Mouse (Mus musculus): ENCODE data around the gene Gfm2. TPM values are rescaled to one million over a fixed set of nuclear protein-coding genes. Genes with fewer than 3 reads are reported as not detected.
"Not testable (repeated sequence)": the region's sequence is repeated elsewhere in the genome, so short reads cannot be mapped to it uniquely, and the experiment has no call there.

Gfm2 gene
- total RNA-seq (2014; fragmentation: Nextera tagmentation) (24.2 and 25.0 TPM in 2 replicates), total RNA-seq (2017) (27.9 and 38.1 TPM in 2 replicates)

DNA sequence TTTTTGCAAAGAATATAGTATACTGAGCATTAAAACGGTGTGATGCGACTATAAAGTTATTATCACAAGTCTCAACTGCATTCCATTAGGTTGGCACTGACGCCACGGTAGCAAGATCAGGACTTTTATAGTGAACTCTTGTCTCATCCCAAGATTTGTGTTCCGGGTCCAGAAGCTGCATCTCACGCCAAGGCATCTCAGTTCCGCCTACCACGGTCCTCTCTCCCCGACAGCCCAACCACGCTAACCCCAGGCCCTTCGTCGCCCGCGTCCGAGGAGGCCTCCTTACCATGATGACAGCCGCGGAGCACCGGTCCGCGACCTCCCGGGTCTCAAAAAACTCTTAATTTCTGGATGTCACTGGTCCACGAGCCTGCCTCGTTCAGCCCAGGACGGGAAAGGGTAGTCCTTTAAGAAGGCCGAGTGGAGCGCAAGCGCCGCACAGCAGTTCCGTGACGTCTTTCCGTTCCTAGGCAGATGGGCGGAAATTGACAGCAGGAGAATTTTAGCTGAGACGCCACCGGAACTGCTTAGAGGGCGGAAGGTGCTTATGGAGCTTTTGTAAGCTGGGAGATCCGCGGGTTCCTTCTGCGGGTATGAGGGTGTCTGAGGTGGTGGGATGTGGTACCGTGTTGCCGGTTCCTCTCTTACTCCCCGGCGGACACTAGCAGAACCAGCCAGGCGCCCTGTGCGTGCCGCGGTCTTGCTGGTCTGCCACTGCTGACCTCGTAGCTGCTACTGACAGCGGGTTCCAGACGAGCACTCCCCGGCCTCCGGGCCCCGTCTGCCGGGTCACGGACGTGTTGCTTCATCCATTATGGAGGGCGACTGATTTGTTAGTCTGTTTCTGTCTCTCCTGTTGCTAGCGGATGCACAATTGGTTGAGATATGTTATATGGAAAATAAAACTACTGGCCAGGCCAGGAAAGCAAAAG, at the start of gene Gfm2, which contains the start of gene Nsa2:
TSS of gene Gfm2 (plus strand) at position 472 of the 935 bp plus-strand sequence.
TSS of gene Nsa2 (minus strand) at position 472 of the 935 bp plus-strand sequence.
- ATAC-seq (replicated peaks; ENCODE audit: poor library complexity, severe bottlenecking) = peak; percentile 99

DNA sequence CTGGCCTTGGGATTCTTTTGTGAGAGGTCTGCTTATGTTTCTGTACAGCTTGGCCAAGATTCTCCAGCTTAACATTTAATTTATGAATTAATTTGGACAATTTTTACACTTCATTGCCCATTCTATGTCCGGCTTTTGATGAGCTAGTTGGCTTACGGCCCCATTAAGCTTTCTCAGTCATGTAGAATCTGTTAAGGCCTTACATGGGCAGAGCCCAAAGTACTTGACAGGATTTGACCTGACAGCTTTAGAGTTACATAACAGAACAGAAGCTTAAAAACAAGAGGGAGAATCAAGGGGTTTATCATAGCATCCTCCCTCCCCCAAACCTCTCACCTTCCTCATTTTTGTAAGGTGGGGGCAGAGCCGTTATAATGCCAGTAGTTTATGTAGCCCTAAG, 49.6 kb upstream of the Gfm2 start:
- ATAC-seq (replicated peaks; ENCODE audit: poor library complexity, severe bottlenecking) = no peak

DNA sequence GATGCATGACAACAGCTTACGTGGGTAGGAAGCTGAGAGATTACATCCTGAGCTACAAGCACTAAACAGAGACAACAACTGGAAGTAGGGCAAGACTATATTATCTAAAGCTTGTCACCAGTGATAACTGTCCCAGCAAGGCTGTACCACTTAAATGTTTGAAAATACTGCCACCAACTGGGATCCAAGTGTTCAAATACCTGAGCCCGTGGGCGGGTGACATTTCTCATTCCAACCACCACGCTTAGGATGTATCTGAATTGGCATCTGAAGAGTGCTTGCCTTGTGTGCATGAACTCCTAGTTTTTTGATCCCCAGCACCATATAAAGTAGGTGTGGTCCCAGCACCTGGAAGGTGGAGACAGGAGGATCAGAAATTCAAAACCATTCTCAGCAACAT, 42.0 kb upstream of the Gfm2 start:
- no peak for ATAC-seq (replicated peaks; ENCODE audit: poor library complexity, severe bottlenecking)

DNA sequence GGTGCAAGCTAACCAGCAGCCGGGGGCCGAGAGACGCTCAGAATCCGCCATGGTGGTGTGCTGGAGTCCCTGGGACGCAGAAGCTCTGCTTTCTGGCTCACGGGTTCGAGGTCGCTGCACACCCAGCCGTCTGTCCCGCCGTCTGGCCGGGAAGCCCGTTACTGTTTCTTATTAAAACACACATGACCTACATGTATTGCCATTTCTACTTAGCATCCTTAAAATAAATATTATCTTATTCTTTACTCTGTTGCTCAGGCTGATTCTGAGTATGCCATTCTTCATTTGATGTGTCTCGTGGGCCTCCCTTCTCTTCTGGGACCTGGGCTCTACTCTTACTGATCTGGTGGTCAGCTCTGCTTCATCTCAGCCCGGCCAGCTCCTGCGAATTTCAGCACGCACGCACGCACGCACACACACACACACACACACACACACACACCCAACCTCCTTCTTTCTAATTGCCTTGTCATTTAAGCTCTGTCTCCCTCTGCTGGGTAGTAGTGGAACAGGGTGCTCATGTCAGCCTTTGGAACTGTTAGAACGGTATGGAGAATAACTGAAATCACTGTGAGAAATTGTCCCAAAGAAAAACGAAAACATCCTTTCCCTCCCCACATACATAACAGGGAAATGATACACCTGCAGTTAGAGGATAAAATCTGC, 38.4 kb upstream of the Gfm2 start, which contains the start of gene Gm6169:
TSS of gene Gm6169 (minus strand) at position 51 of the 666 bp plus-strand sequence.
- ATAC-seq (replicated peaks; ENCODE audit: poor library complexity, severe bottlenecking) = peak; percentile 91

DNA sequence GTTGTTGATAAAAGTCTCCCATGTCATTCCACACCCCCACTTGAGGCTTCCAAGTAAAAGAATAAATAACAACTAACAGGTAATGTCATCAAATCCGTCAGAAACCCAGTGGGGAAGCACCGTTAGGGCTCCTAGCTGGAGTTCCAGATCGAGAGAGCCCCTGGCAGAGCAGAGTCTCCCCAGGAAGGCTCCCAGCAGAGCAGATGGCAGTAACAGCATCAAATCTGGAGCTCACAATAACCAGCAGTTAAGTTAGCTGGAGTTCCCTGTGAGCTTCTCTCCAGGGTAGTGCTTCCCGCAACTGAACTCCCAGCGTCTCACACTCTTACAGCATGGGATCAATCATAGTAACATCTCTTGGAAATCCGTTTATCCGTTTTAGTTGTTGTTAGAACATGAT, 32.7 kb upstream of the Gfm2 start:
- no peak for ATAC-seq (replicated peaks; ENCODE audit: poor library complexity, severe bottlenecking)

DNA sequence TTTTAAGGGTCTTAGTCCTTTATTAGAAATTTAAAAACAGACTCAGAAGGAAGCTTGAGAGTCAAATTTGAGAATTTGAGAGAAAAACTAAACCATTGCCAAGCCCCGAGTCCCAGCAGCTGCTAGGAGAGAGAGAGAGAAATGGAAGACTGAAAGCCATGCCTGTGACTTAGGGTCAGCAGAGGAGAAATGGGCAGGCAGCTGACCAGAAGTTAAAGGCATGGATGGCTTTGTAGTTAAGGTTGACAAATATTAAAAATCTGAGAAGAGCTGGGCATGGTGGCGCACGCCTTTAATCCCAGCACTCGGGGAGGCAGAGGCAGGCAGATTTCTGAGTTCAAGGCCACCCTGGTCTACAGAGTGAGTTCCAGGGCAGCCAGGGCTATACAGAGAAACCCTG, 30.0 kb upstream of the Gfm2 start:
- ATAC-seq (replicated peaks; ENCODE audit: poor library complexity, severe bottlenecking) = not testable (repeated sequence)

DNA sequence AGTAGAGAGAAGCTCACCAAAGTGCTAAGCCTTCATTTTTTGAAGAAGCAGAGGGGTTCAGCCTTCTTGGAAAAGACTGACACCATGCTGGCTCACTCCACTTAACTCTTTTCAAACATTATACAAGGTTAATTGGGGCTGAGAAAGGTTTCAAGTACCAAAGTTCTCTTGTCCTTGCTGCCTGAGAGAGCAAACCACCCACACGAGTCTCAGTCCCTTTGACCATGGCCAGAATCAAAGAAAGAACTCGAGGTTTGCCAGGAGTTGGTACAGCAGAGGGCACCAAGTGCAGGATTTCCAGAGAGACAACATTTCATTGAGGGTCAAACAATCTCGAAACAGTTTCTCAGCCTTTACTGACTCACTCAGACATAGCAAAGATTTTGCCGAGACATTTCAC, 28.7 kb upstream of the Gfm2 start:
- ATAC-seq (replicated peaks; ENCODE audit: poor library complexity, severe bottlenecking) = no peak

DNA sequence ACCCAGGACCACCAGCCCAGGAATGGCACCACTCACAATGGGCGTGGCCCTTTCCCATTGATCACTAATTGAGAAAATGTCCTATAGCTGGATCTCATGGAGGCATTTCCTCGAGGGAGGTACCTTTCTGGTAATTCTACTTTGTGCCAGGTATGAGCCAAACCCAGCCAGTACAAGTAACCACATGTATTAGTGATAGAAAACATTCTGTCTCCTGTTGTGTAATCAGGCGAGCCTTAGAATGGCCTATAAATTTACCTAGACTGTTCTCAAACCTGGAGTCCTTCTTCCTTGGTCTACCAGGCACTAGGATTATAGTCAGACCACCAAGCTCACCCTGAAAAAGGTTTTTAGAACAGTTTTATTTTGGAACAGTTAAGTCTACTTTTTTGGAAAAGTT, 16.4 kb upstream of the Gfm2 start:
- no peak for ATAC-seq (replicated peaks; ENCODE audit: poor library complexity, severe bottlenecking)

DNA sequence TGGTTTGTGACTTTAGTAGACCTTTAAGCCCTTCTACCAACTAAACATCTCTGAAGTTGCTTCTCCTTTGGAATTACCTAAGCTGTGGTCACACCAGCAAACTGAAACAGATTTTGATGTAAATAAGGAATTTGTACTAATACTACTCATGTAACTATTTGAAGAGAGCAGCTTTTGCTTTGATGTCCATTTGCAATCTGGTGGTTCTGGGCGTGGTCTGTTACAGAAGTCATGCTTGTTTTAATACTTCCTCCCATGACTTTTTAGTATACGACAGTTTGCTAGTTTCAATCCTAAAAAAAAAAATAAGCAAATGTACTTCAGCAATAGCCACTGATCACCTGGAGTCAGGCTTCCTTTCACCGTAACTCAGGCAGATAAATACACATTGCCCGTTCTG, 8.1 kb upstream of the Gfm2 start:
- ATAC-seq (replicated peaks; ENCODE audit: poor library complexity, severe bottlenecking) = not testable (repeated sequence)

DNA sequence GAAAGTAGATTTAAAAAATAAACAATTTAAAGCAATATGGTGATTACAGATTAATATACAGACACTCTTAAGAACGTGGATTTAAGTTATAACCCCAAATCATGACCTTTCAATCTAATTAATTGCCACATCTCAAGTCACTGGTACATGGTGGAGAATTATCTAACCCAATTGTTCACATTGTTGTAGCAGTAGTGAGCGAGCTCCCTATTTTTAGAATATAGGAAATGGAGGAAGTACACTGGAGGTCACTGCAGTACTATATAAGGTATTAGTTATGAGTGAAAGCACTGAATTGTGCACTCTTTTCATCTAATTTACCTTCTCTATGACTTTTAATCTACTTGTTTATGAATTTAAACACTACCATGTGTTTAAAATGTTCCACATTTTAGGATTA, 7.3 kb upstream of the Gfm2 start:
- ATAC-seq (replicated peaks; ENCODE audit: poor library complexity, severe bottlenecking) = not testable (repeated sequence)

DNA sequence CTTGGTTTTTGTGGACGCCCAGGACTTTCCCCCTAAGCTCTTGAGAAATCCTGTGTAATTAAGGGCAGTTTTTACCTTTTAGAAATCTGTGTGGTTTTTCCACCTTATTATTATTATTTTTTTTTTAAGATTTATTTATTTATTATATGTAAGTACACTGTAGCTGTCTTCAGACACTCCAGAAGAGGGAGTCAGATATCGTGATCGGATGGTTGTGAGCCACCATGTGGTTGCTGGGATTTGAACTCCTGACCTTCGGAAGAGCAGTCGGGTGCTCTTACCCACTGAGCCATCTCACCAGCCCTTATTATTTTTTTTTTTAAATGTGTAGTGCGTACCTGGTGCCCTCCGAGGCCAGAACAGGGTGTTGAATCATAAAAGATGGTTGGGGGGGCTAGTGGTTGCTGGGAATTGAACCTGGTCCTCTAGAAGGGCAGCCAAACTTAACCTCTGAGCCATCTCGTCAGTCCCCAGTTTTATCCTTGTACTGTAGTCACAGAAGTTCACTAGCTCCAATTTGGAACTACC, 731 bp downstream of the Gfm2 start:
- not testable (repeated sequence) for ATAC-seq (replicated peaks; ENCODE audit: poor library complexity, severe bottlenecking)

DNA sequence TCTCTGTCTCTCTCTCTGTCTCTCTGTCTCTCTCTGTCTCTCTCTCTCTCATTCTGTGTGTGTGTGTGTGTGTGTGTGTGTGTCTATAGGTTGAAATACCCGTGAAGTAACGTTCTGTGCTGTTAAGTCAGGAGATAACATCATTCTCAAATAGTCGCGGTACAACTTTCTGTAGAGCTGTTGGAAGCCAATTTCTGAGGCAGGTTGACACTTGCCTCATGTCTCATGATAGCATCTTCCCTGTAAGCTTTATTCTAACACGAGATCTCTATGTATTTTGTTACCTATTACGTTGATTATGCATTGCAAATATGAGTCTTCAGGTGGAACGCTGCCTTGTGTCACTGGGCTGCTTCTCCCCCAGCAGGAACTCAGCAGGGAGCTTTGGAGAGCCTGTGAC, 4.6 kb downstream of the Gfm2 start:
- ATAC-seq (replicated peaks; ENCODE audit: poor library complexity, severe bottlenecking) = no peak

DNA sequence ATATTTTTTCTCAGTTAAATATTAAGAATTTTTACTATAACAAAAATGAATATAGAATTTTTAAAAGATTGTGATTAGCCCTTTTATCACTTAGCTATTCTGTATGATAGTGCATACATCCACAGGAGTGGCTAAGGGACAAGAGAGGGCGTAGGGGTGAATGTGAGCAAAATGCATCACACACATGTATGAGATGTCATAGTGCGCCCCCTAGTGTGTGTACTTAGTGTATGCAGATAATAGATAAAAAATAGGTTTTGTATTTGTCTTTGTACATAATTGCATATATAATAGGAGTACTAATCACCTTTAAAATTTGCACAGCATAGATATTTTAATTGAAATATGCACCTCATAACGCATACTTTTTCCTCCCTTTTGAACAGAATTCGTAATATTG, 8.1 kb downstream of the Gfm2 start:
- peak; percentile 87 for ATAC-seq (replicated peaks; ENCODE audit: poor library complexity, severe bottlenecking)

DNA sequence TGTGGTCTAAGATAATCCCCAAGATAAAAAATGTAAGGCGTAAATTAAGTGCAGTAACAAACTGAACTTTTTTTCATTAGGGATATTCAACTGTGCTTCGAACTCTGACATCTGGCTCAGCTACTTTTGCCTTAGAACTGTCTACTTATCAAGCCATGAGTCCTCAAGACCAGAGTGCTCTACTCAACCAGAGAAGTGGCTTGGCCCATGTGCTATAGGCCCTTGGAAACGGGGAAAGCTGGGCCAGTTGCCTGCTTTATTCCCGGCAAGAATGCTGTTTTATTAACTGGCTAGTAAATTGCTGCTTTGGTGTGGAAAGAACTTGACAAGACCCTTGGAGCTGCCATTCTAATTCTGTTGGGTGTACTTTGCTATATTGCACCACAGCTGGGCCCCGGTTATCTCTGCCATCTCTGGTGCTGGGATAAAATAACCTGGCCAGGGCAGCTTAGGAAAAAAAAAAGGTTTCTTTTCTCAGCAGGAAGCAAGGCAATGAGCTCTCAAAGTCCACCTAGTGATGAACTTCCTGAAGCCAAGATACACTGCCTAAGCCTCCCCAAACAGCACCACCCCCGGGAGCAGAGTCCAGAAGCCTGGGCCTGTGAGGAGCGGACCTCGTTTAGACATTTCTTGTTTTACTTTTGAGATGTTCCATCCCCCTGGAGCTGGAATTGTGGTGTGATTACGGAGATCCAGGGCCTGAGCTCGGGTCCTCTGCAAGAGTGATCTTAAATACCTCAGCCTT, 38.0 kb downstream of the Gfm2 start:
- no peak for ATAC-seq (replicated peaks; ENCODE audit: poor library complexity, severe bottlenecking)

DNA sequence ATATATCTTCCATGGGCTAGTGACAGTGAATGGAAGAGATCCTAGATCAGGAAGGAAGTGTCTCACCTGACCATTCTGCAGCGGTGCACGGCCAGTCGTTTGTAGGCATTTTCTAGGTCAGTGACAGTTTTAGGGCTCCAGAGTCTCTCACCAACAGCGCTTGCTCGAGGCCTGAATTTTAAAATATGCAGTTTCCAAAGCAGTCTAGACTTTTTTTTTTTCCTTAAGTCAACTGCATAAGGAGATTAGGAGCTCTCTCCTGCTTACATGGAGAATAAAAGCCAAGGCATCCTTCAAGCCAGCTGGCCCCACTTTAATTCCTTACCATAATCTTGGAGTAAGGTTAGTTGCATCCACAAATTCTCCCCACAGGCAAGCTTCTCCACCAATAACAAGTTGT, 39.0 kb downstream of the Gfm2 start:
- no peak for ATAC-seq (replicated peaks; ENCODE audit: poor library complexity, severe bottlenecking)

DNA sequence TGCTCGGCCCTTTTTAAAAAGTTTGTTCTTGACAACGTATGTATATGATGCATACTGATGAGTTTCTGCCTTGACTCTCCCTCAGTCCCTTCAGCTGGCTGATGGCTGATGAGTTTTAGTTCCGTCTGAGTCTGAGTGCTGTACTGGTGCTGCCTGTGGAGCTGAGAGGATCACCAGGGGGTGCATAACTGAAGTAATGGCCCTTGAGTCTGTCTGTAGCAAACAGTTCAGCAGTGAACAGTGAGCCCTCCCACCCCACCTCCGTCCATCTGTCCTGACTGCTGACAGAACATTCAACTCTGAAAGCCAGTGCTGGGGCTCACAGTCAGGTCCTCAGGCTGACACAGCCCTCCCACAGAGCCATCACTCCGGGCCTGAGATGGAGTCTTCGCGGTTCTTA, 41.2 kb downstream of the Gfm2 start:
- ATAC-seq (replicated peaks; ENCODE audit: poor library complexity, severe bottlenecking) = no peak

DNA sequence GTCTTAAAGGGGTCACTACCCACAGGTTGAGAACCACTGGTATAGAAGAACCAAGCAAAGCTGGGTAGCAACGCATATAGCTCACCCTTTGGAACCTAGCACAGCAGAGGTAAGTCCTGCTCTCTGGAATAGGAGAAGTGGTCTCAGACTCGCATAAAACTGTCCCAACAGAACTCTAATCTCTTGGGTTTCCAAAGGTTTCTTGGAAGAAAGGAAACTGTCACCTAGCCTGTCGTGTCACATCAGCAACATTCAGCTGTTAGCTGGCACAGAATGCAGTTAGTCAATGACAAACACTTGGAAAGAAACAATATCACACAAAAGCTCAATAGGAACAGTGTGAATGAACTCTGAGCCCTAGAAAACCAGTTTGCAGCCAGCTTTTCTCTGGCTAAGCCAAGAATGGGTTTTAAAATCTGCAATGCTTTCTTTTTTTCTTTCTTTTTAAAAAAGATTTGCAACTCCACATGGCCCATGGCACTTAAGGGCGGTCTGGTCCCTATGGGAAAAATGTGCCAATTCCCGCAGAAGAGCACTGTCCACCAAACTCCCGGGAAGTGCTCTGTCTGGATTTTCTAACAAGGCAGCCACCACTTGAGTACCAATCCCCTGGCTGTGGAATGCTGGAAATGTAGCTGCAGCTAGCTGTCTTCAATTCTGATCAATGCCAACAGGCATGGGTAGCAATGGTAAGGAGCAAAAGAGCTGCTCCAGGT, 42.5 kb downstream of the Gfm2 start:
- no peak for ATAC-seq (replicated peaks; ENCODE audit: poor library complexity, severe bottlenecking)

DNA sequence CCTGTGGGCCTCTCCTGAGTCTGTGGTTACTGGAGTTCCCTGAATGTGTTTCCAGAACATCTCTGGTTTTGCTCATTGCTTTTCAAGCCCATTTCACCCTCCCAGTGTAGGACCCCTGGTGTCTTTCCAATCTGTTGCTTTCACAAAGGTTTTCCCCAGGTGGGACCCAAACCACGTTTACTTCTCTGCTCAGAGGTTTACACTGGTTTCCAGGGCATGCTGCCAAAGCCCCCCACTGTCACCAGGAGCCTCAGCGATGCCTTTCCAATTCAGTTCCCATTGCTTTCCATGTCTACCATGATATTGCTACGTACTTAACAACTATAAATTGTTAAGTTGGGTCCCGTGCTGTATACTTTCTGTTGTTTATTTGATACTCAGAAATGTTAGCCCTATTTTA, 45.1 kb downstream of the Gfm2 start:
- no peak for ATAC-seq (replicated peaks; ENCODE audit: poor library complexity, severe bottlenecking)

DNA sequence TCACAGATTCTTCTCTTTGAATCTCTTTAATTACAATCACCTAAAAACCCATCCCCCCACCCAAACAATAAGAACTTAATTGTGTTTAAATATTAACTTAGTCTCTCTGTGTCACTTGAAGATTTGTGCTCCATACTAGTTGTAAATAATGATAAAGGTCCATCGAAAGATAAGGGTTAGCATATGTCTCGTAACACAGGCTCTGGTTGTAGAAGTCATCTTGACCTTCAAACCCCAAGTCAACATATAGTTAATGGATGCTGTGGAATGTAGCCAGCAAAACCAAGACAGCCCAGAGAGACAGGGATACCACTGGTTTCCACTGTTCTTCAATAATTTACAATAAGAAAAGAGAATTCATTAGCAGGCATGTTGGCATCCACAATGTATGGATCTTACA, 46.4 kb downstream of the Gfm2 start:
- ATAC-seq (replicated peaks; ENCODE audit: poor library complexity, severe bottlenecking) = no peak

DNA sequence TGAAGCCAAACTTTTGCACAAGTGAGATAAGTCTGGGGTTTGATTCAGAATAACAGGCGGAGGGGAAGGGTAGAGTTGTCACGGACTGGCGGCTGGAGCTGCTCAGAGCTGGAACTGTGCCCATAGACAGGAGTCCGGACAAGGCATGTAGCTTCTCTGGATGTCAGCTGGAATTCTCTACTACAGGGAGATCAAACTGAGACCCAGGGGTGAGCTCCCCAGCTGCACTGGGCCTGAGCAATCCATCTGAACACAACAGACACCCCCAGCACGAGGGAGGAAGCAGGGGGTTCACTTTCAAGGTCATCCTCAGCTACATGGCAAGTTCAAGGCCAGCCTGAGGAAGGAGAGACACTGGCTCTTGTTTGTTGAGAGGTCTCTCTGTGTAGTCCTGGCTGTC, 46.9 kb downstream of the Gfm2 start:
- no peak for ATAC-seq (replicated peaks; ENCODE audit: poor library complexity, severe bottlenecking)
